Mouse (Mus musculus): ENCODE data around the gene Dld.

GRCm38 (mm10) chr12:31397709-31398108 lies 46.5 kb upstream of the Dld start:
- TF ChIP-seq CTCF (IDR thresholded peaks at IDR 0.05; ENCODE audit: control insufficient read depth, insufficient read depth, insufficient read length) (no peak), MAX (IDR thresholded peaks at IDR 0.05) (no peak), FOSL1 (IDR thresholded peaks at IDR 0.05; ENCODE audit: insufficient read depth, low read length, poor library complexity, severe bottlenecking) (no peak), USF1 (IDR thresholded peaks at IDR 0.05; ENCODE audit: low read depth) (no peak)

All from C2C12 (cell line).